Mouse (Mus musculus) lung, embryonic 14.5 days (tissue): ENCODE measurements around the gene Ccdc180. TPM values are rescaled to one million over a fixed set of nuclear protein-coding genes. Genes with fewer than 3 reads are reported as not detected.

ENCODE experiments used
- ATAC-seq: fragments of 200-750 bp; cut with Nextera tagmentation; 2 replicates; pipeline ENCODE4 v1.8.0; 2017; ENCODE audit warnings: mild to moderate bottlenecking, moderate TSS enrichment, moderate library complexity; ENCODE audit not compliant: insufficient read depth
- DNase-seq: peaks from one replicate; pipeline ENCODE4 v3.0.0-alpha.2; 2015
- H3K27ac ChIP-seq: fragments of 300-500 bp; sonication (generic); 2 replicates; pipeline ENCODE4 v1.5.1; 2014; ENCODE audit warnings: low read depth, mild to moderate bottlenecking, moderate library complexity
- H3K27me3 ChIP-seq: fragments of 300-500 bp; sonication (generic); 2 replicates; pipeline ENCODE4 v1.6.1; 2014; ENCODE audit warnings: low read length, control low read depth; ENCODE audit not compliant: insufficient read depth
- H3K36me3 ChIP-seq: fragments of 300-500 bp; sonication (generic); 2 replicates; pipeline ENCODE4 v1.6.1; 2014; ENCODE audit warnings: control low read depth; ENCODE audit not compliant: insufficient read depth
- H3K4me1 ChIP-seq: fragments of 300-500 bp; sonication (generic); 2 replicates; pipeline ENCODE4 v1.6.1; 2014; ENCODE audit warnings: antibody characterized with exemption, control low read depth; ENCODE audit not compliant: insufficient read depth
- H3K4me2 ChIP-seq: fragments of 300-500 bp; sonication (generic); 2 replicates; pipeline ENCODE4 v1.6.1; 2014; ENCODE audit warnings: mild to moderate bottlenecking
- H3K4me3 ChIP-seq: fragments of 300-500 bp; sonication (generic); 2 replicates; pipeline ENCODE4 v1.5.1; 2014; ENCODE audit warnings: low read depth, low read length
- H3K9ac ChIP-seq: fragments of 300-500 bp; sonication (generic); 2 replicates; pipeline ENCODE4 v1.6.1; 2014
- H3K9me3 ChIP-seq: fragments of 300-500 bp; sonication (generic); 2 replicates; pipeline ENCODE4 v1.6.1; 2016; ENCODE audit warnings: low read depth, low read length, control low read depth
- CTCF ChIP-seq: IDR thresholded peaks from 2 replicates; pipeline ENCODE4 v1.5.1; 2016; ENCODE audit warnings: antibody characterized with exemption, low read depth
- WGBS: fragments of 180-500 bp; shearing (Covaris S2); extraction: QIAGEN DNeasy Blood & Tissue Kit; methylation state at CpG from one replicate; pipeline ENCODE4 v1.1.7; 2014; 5-methylcytosine and 5-hydroxymethylcytosine counted together
- polyA plus RNA-seq: library from polyadenylated mRNA; unstranded; fragments of >200 nt; fragmentation: Nextera tagmentation; extraction: Ambion mirVana; gene quantifications from 2 replicates; pipeline ENCODE4 v1.2.1, GENCODE M21; 2014

Ccdc180 gene
- polyA plus RNA-seq, 1 experiment from 2014 or later, result 0.13 TPM

DNA sequence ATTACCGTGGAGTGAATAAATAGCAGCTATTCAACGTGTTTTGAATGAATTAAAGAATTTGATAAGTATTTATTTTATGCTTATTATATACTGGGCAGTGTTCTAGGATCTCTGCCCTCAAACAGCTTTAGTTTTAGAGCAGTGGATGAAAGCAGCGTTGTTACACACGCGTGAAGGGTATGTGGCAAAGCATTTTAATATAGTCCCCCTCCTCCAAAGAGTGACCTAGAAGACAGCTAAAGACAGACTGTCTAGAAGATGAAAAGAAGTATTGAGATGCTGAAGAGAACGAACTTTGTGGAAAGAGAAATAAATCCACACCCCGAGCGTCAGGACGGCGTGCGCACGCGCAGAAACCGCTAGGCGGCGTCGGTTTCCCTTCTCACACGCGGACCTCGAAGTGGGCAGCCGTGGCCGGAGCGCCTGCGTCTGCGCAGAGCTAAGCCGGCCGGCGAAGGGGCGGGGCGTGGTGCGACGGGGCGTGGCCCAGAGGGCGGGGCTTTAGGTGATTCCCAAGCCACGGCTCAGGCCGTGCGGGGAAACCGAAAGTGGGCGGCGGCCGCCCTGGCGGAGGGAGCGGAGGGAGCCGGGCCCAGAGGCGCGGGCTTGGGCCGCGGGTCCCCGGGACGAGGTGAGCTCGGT lies 81.8 kb downstream of the Ccdc180 start:
- no peaks in the 10 kb centered on the region for H3K36me3 ChIP-seq
- H3K4me1 ChIP-seq, result no peaks in the 10 kb centered on the region; the same call in 1 of the 2 replicates
- peak; percentile 88 for TF ChIP-seq CTCF
- ATAC-seq (peak; percentile 98), DNase-seq (peak; percentile 98)
- H3K4me2 ChIP-seq, result peak overlapping the region; percentile 94
- no peaks in the 10 kb centered on the region; the same call in 1 of the 2 replicates for H3K27me3 ChIP-seq
- H3K27ac ChIP-seq, result no peak overlapping the region
- WGBS, result 2% methylated on average over 51 of the region's 51 CpGs
- H3K9ac ChIP-seq, result peak overlapping the region; percentile 74
- H3K4me3 ChIP-seq, result peak overlapping the region; percentile 91
- no peaks in the 10 kb centered on the region for H3K9me3 ChIP-seq

DNA sequence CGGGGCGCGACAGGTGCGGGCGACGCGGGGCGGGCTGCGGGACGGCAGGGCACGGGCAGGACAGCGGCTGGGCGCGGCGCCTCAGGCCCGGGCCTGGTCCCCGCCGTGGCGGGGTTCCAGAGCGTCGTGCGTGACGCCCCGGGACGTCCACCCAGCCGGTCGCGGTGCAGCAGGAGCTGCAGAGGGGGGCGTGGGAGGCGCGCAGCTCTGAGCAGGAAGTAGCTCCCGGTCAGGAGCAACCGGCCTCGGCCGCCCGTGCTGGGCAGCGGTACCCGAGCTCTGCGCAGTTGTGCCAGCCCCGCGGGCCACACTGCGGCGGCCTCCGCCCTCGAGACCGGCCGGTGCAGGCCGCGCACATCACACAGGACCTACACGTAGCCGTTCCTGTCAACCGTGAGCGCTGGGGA lies 82.3 kb downstream of the Ccdc180 start:
- no peak for TF ChIP-seq CTCF
- no peaks in the 10 kb centered on the region; the same call in 1 of the 2 replicates for H3K27me3 ChIP-seq
- ATAC-seq (peak; percentile 83), DNase-seq (peak; percentile 59)
- peak overlapping the region; percentile 74 for H3K9ac ChIP-seq
- no peak overlapping the region for H3K27ac ChIP-seq
- no peaks in the 10 kb centered on the region for H3K36me3 ChIP-seq
- H3K4me2 ChIP-seq, result peak overlapping the region; percentile 94
- H3K4me1 ChIP-seq, result no peaks in the 10 kb centered on the region; the same call in 1 of the 2 replicates
- WGBS, result under 1% methylated on average over 46 of the region's 53 CpGs
- H3K4me3 ChIP-seq, result peak overlapping the region; percentile 91
- H3K9me3 ChIP-seq, result no peaks in the 10 kb centered on the region

DNA sequence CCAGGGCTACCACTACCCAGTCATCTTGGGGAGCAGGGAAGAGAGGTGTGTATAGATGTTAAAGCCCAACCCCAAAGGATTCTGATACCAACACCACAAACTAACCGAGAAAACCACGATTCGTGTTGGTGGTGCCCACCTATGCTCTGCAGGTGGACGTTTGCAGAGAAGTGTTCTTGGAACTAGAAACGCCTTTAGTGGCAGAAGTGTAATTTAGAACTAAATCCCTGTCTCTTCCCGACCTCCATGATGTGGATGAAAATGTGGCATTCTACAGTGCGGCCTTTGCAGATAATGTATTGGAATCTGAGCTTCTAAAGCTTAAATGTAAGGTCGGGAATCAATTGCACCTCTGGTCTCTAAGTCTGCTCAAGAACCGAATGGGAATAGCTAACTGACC lies 82.8 kb downstream of the Ccdc180 start:
- H3K4me2 ChIP-seq, result peak overlapping the region; percentile 94
- H3K4me1 ChIP-seq, result no peaks in the 10 kb centered on the region; the same call in 1 of the 2 replicates
- no peak for TF ChIP-seq CTCF
- no peak overlapping the region for H3K27ac ChIP-seq
- no peaks in the 10 kb centered on the region; the same call in 1 of the 2 replicates for H3K27me3 ChIP-seq
- no peaks in the 10 kb centered on the region for H3K9me3 ChIP-seq
- WGBS, result 25% methylated on average over 9 of the region's 9 CpGs
- DNase-seq (no peak), ATAC-seq (no peak)
- peak overlapping the region; percentile 74 for H3K9ac ChIP-seq
- H3K4me3 ChIP-seq, result peak overlapping the region; percentile 91
- H3K36me3 ChIP-seq, result no peaks in the 10 kb centered on the region

DNA sequence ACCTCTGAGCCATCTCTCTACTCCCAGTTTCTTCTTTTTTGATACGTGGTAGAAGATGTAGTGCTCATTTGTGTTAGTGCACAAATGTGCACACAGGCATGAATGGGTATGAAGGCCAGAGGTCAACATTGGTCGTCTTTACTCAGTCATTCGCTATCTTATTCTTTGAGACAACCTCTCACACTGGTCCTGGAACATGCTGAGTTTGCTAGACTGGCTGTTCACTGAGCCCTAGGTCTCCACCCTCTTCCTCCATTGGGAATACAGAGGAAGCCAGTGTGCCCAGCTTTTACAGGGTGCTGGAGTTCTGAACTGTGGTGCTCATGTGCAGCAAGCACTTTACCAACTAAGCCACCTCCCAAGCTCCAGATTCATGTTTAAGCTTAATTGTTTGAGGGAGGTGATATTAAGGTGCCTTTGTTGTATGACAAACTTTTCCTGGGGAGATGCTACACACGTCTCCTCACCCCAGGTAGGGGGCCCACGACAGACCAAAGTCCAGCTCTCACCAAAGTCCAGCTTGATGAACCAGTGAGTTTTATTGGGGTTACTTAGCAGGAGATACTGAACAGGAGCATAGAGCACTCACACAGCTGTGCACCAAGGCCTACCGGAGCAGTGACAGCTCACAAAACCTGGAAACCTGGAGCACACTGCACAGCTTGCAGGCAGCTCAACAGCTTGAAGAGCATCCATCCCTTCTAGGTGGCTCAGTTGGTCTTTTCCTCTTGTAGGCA lies 87.0 kb downstream of the Ccdc180 start:
- Histone ChIP-seq H3K9ac (no peak overlapping the region), H3K27me3 (no peaks in the 10 kb centered on the region; the same call in 1 of the 2 replicates), H3K4me2 (no peak overlapping the region), H3K36me3 (no peaks in the 10 kb centered on the region), H3K4me1 (no peaks in the 10 kb centered on the region; the same call in 1 of the 2 replicates), H3K9me3 (no peaks in the 10 kb centered on the region), H3K27ac (no peak overlapping the region), H3K4me3 (no peak overlapping the region)
- no peak for TF ChIP-seq CTCF
- no peak for ATAC-seq
- 77% methylated on average over 6 of the region's 6 CpGs for WGBS
- no peak for DNase-seq

DNA sequence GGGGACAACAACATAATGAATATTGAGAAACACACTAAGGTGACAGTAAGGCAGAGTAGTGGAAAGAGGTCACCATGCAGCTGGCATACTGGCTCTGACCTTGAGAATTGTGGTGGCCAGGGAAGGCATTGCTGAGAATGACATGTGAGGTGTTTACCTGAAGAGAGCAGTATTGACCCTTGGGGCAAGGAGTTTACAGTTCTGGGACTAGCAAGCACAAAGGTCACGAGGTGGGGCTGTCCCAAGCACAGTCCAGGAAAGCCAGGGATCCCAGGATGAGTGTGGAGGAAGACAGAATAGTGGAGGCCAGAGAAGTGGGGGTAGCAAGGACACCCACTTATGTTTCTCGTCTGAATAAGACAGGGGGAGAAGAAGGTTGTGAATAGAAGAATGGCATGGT lies 89.8 kb downstream of the Ccdc180 start:
- H3K4me1 ChIP-seq, result no peaks in the 10 kb centered on the region
- H3K27ac ChIP-seq, result no peak overlapping the region
- H3K9me3 ChIP-seq, result no peaks in the 10 kb centered on the region
- WGBS, result 17% methylated on average over 2 of the region's 2 CpGs
- H3K9ac ChIP-seq, result no peak overlapping the region
- no peak overlapping the region for H3K4me3 ChIP-seq
- DNase-seq (no peak), ATAC-seq (no peak)
- H3K4me2 ChIP-seq, result no peak overlapping the region
- no peak for TF ChIP-seq CTCF
- H3K27me3 ChIP-seq, result no peaks in the 10 kb centered on the region
- no peaks in the 10 kb centered on the region for H3K36me3 ChIP-seq

DNA sequence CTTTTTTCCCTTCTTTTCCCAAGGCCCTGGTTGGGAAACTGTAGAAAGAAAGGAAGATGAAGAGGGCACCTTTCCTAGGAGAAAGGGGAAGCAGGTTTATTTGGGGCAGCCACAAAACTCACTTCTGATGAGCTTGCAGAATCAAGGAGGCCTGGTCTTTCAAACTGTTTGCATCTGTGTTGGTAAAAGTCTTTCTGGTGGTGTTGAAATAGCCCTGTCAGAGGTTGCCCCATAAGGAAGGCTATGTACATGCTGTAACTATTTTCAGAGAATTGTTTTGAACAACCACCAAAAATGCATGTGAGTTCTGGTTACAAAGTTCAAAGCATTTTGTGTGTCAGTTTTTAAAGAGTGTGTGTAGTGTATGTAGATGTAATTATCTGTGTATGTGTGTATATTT lies 91.0 kb downstream of the Ccdc180 start:
- H3K4me3 ChIP-seq, result no peak overlapping the region
- no peak for ATAC-seq
- DNase-seq, result no peak
- TF ChIP-seq CTCF, result no peak
- H3K27ac ChIP-seq, result no peak overlapping the region
- H3K4me1 ChIP-seq, result no peaks in the 10 kb centered on the region
- no peaks in the 10 kb centered on the region for H3K36me3 ChIP-seq
- no peak overlapping the region for H3K4me2 ChIP-seq
- H3K27me3 ChIP-seq, result no peaks in the 10 kb centered on the region
- no peaks in the 10 kb centered on the region for H3K9me3 ChIP-seq
- no peak overlapping the region for H3K9ac ChIP-seq

DNA sequence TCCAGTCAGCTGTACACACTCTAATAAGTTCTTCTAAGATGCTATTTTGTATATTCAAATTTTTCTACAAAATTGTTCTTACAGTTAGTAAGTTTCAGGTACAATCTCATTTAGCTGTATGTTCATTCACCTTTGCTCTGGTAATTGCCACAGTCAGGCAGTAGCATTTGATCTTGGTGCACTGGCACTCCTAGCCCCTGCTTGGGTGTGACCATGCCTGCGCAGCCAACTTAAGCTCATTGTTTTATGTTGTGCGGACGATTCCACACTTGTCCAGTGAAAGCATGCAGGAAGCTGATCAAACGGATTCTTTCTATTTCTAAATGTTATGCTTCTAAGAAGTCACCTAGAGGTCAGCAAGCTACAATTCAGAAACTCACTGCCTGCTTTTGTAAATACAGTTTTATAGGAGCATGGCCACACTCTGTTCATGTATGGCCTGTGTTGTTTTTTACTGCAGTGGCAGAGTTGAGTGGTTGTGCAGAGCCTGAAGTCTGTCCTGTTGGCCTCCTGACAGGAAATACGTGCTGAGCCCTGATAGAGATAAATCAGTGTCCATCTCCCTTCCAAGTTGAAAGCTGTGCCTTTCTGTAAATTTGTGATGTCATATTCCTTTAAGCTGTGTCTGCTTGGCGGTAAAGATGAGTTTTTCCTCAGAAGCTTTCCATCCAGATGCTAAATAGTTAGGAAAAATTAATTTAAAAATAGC lies 100.5 kb downstream of the Ccdc180 start:
- no peak overlapping the region for H3K9ac ChIP-seq
- DNase-seq (peak; percentile 55), ATAC-seq (no peak)
- H3K27ac ChIP-seq, result no peak overlapping the region; the same call in 1 of the 2 replicates
- no peaks in the 10 kb centered on the region for H3K9me3 ChIP-seq
- no peaks in the 10 kb centered on the region for H3K27me3 ChIP-seq
- TF ChIP-seq CTCF, result no peak
- H3K36me3 ChIP-seq, result peaks cover 8% of the 10 kb centered on the region; the same call in 1 of the 2 replicates
- H3K4me3 ChIP-seq, result no peak overlapping the region
- WGBS, result 27% methylated on average over 6 of the region's 6 CpGs
- no peaks in the 10 kb centered on the region for H3K4me1 ChIP-seq
- no peak overlapping the region for H3K4me2 ChIP-seq
